Mouse (Mus musculus): ENCODE results near the gene Pcnp.
"Not testable (repeated sequence)": the region's sequence is repeated elsewhere in the genome, so short reads cannot be mapped to it uniquely, and the experiment has no call there.

The Pcnp gene

GRCm38 (mm10) chr16:56029661-56030082 is at the start of gene Pcnp:
Gene Pcnp, minus strand, starts transcription at chr16:56029739.
- peak within 1 kb of the TSS; percentile 96 for H3K4me3 ChIP-seq (replicated peaks; ENCODE audit: low read length)
- peaks cover 55% of the 10 kb centered on the region for H3K36me3 ChIP-seq (ENCODE audit: insufficient read depth, low read length)
- H3K27me3 ChIP-seq (ENCODE audit: insufficient read depth, low read length): no peaks in the 10 kb centered on the region
- H3K9me3 ChIP-seq (ENCODE audit: low read length): no peaks in the 10 kb centered on the region
- TF ChIP-seq NANOG (IDR thresholded peaks at IDR 0.05; ENCODE audit: borderline replicate concordance, low read length) (no peak), CTCF (conservative IDR thresholded peaks at IDR 0.05; ENCODE audit: low read length) (no peak), POU5F1 (IDR thresholded peaks at IDR 0.05; ENCODE audit: borderline replicate concordance, low read length) (no peak)
- H3K4me1 ChIP-seq (replicated peaks; ENCODE audit: low read depth, low read length): peaks cover 52% of the 10 kb centered on the region

DNA sequence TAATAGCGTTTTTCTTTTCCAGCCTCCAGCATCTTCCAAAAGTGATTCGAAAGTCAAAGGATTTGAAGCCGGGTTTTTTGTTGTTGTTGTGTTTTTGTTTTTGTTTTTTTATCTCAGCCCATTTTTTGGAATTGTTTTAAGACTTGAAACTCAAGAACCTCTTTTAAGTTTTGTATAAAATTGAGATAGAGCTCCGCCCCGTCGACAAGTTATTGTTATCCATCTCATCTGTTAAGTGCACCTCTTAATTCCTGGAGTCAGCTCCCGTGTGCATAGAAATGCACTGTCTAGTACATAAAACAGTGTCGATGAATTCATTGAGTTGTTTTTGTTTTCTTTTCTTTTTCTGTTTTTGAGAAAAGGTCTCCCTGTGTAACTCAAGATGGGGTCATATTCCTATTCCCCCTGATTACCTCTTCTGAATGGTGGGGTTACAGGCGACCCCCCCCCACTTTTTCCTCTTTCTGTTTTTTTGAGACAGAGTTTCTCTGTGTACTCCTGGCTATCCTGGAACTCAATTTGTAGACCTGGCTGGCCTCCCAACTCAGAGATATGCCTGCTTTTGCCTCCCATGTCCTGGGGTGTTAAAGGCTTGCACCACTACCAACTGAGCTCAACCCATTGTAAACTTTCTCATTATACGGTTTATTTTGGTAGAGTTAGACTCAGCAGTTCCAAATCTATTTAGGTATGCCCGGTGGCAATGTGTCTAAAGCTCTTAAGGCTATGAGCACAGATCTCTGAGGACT is 46.8 kb upstream of the Pcnp start:
- Histone ChIP-seq H3K4me1 (replicated peaks; ENCODE audit: low read depth, low read length) (peaks cover 35% of the 10 kb centered on the region), H3K4me3 (replicated peaks; ENCODE audit: low read length) (peak overlapping the region; percentile 87), H3K27me3 (ENCODE audit: insufficient read depth, low read length) (no peaks in the 10 kb centered on the region), H3K9me3 (ENCODE audit: low read length) (peaks cover 15% of the 10 kb centered on the region), H3K36me3 (ENCODE audit: insufficient read depth, low read length) (no peaks in the 10 kb centered on the region)
- TF ChIP-seq NANOG (IDR thresholded peaks at IDR 0.05; ENCODE audit: borderline replicate concordance, low read length) (no peak), POU5F1 (IDR thresholded peaks at IDR 0.05; ENCODE audit: borderline replicate concordance, low read length) (no peak), CTCF (conservative IDR thresholded peaks at IDR 0.05; ENCODE audit: low read length) (no peak)

DNA sequence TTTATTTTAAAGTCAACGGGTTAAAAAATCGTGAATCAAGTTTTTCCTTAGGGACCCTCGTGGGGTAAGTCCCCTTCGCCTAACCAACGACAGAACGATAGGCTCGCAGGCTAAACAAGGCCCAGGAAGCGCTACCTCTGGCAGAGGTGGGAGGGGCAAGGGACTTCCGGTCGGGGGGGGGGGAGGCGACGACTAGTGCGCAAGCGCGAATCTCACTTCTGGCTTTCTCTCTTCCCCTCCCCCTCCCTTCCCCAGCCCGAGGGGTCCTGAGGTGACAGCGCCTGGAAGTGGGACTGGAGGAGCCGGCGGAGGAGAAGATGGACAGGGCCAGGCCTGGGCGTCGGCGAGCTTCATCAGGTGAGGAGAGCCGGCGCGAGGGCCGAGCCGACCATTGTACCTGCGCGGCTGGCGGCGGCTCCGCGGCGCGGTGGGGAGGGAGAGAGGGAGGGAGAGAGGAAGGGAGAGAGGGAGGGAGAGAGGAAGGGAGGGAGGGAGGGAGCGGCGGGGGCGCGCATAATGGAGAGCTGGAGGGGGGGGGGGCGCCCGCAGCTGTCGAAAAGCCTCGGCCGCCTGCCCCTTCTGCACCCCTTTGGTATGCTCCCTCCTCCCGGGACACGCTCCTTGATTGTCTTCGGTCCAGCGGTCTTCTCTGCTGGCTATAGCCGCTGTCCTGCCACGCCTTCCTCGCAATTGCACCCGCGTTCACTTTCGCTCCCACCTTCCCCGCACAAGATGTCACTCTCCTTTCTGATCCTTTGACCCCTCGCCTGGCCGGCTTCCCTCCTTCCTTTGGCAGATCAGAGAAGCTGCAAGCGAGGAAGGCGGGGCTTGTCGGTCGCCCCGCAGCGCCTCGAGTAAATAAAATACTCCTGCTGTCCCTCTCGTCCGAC is 45.9 kb upstream of the Pcnp start:
- no peaks in the 10 kb centered on the region for H3K27me3 ChIP-seq (ENCODE audit: insufficient read depth, low read length)
- peaks cover 9% of the 10 kb centered on the region for H3K9me3 ChIP-seq (ENCODE audit: low read length)
- H3K4me1 ChIP-seq (replicated peaks; ENCODE audit: low read depth, low read length): peaks cover 43% of the 10 kb centered on the region
- TF ChIP-seq NANOG (IDR thresholded peaks at IDR 0.05; ENCODE audit: borderline replicate concordance, low read length) (no peak), CTCF (conservative IDR thresholded peaks at IDR 0.05; ENCODE audit: low read length) (no peak), POU5F1 (IDR thresholded peaks at IDR 0.05; ENCODE audit: borderline replicate concordance, low read length) (no peak)
- peak overlapping the region; percentile 87 for H3K4me3 ChIP-seq (replicated peaks; ENCODE audit: low read length)
- H3K36me3 ChIP-seq (ENCODE audit: insufficient read depth, low read length): no peaks in the 10 kb centered on the region

GRCm38 (mm10) chr16:56074565-56074964 is 45.0 kb upstream of the Pcnp start:
- Histone ChIP-seq H3K9me3 (ENCODE audit: low read length) (peaks cover 1% of the 10 kb centered on the region; the same call in 1 of the 2 replicates), H3K4me3 (replicated peaks; ENCODE audit: low read length) (no peak overlapping the region), H3K4me1 (replicated peaks; ENCODE audit: low read depth, low read length) (peaks cover 46% of the 10 kb centered on the region), H3K36me3 (ENCODE audit: insufficient read depth, low read length) (no peaks in the 10 kb centered on the region), H3K27me3 (ENCODE audit: insufficient read depth, low read length) (no peaks in the 10 kb centered on the region)
- TF ChIP-seq POU5F1 (IDR thresholded peaks at IDR 0.05; ENCODE audit: borderline replicate concordance, low read length): no peak
- TF ChIP-seq CTCF (conservative IDR thresholded peaks at IDR 0.05; ENCODE audit: low read length): no peak
- no peak for TF ChIP-seq NANOG (IDR thresholded peaks at IDR 0.05; ENCODE audit: borderline replicate concordance, low read length)

- H3K4me1 ChIP-seq (replicated peaks; ENCODE audit: low read depth, low read length): peaks cover 46% of the 10 kb centered on the region
- H3K9me3 ChIP-seq (ENCODE audit: low read length): no peaks in the 10 kb centered on the region
- no peaks in the 10 kb centered on the region for H3K27me3 ChIP-seq (ENCODE audit: insufficient read depth, low read length)
- no peaks in the 10 kb centered on the region for H3K36me3 ChIP-seq (ENCODE audit: insufficient read depth, low read length)
- H3K4me3 ChIP-seq (replicated peaks; ENCODE audit: low read length): no peak overlapping the region
- TF ChIP-seq CTCF (conservative IDR thresholded peaks at IDR 0.05; ENCODE audit: low read length) (no peak), NANOG (IDR thresholded peaks at IDR 0.05; ENCODE audit: borderline replicate concordance, low read length) (no peak), POU5F1 (IDR thresholded peaks at IDR 0.05; ENCODE audit: borderline replicate concordance, low read length) (no peak)
Observed at GRCm38 (mm10) chr16:56074122-56074521, 44.6 kb upstream of the Pcnp start.

DNA sequence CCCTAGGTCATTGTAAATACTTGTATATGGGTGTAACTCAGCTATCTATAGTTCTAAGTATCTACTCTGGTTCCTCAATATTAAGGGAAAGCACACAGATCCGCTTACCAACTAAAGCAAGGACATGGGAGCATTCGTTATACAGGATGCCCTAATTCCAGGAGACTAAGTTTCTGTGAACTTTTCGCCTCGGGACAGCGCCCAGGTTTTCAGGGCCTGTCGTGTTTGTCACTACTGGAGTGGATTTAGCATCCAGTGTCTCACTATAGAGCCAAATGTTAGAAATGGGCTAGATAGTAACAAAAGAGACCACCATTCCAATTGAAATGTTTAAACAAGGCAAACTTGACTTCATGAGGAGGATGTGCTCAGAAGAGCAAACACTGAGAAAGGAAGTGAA is 43.6 kb upstream of the Pcnp start:
- not testable (repeated sequence) for H3K27me3 ChIP-seq (ENCODE audit: insufficient read depth, low read length); H3K36me3 ChIP-seq (ENCODE audit: insufficient read depth, low read length); H3K4me3 ChIP-seq (replicated peaks; ENCODE audit: low read length); H3K9me3 ChIP-seq (ENCODE audit: low read length)
- peaks cover 46% of the 10 kb centered on the region for H3K4me1 ChIP-seq (replicated peaks; ENCODE audit: low read depth, low read length)

GRCm38 (mm10) chr16:56072533-56072932 is 43.0 kb upstream of the Pcnp start:
- H3K27me3 ChIP-seq (ENCODE audit: insufficient read depth, low read length): no peaks in the 10 kb centered on the region
- H3K4me1 ChIP-seq (replicated peaks; ENCODE audit: low read depth, low read length): peaks cover 46% of the 10 kb centered on the region
- no peak overlapping the region for H3K4me3 ChIP-seq (replicated peaks; ENCODE audit: low read length)
- H3K9me3 ChIP-seq (ENCODE audit: low read length): no peaks in the 10 kb centered on the region
- no peak for TF ChIP-seq NANOG (IDR thresholded peaks at IDR 0.05; ENCODE audit: borderline replicate concordance, low read length)
- TF ChIP-seq POU5F1 (IDR thresholded peaks at IDR 0.05; ENCODE audit: borderline replicate concordance, low read length): no peak
- no peak for TF ChIP-seq CTCF (conservative IDR thresholded peaks at IDR 0.05; ENCODE audit: low read length)
- H3K36me3 ChIP-seq (ENCODE audit: insufficient read depth, low read length): no peaks in the 10 kb centered on the region

DNA sequence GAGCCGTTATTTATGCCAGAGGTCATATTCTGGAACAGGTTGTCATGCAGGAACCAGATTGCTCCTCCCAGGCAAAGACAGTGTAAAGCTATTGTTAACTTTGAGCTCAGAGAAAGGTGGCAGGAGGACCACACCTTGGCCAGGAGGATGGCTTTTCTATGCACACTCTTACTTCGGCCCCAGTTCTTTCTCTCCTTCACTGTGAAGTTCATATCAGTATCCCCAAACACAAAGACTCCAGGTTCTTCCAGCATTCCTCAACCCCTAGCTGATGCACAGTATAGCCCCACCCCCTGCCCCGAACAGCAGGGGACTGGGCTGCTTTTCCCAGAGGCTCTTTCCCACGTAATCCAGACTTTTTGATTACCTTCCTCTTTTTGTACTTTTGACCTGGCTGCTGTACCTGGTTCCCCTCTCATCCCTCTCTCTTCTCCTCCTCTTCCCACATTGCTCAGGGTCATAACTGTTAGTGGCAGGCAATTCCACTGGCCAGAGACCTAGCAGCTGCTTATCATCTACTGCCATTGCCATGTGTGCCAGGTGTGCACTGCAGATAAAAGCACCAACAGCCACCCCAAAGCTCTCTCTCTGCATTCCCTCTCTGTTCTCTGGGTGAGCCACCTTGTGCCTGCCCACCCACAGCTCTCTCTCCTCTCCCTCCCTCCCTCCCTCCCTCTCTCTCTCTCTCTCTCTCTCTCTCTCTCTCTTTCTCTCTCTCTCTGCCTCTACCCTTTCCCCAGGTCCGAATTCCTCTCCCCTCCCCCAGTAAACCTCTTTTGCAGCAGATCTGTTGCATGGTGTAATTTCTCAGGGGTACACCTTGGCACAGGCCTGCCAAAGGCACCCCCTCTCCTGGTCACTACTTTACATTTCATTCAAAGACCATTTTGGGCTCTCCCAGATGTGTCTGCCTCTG is 42.0 kb upstream of the Pcnp start:
- Histone ChIP-seq H3K4me3 (replicated peaks; ENCODE audit: low read length) (0 out of 2 replicates have a peak overlapping the region, but pooled peaks have one; percentile 8), H3K36me3 (ENCODE audit: insufficient read depth, low read length) (no peaks in the 10 kb centered on the region), H3K4me1 (replicated peaks; ENCODE audit: low read depth, low read length) (peaks cover 44% of the 10 kb centered on the region), H3K9me3 (ENCODE audit: low read length) (no peaks in the 10 kb centered on the region), H3K27me3 (ENCODE audit: insufficient read depth, low read length) (no peaks in the 10 kb centered on the region)
- TF ChIP-seq NANOG (IDR thresholded peaks at IDR 0.05; ENCODE audit: borderline replicate concordance, low read length): no peak
- no peak for TF ChIP-seq POU5F1 (IDR thresholded peaks at IDR 0.05; ENCODE audit: borderline replicate concordance, low read length)
- no peak for TF ChIP-seq CTCF (conservative IDR thresholded peaks at IDR 0.05; ENCODE audit: low read length)

All from E14TG2a.4 (cell line).